Mouse (Mus musculus): Measurements from ENCODE around the gene Rbm39. TPM values are rescaled to one million over a fixed set of nuclear protein-coding genes. Genes with fewer than 3 reads are reported as not detected.
"Not testable (repeated sequence)": the region's sequence is repeated elsewhere in the genome, so short reads cannot be mapped to it uniquely, and the experiment has no call there.

The Rbm39 gene
- total and polyA plus RNA-seq, 3 experiments = 228 to 1,530 (median 248) TPM

DNA sequence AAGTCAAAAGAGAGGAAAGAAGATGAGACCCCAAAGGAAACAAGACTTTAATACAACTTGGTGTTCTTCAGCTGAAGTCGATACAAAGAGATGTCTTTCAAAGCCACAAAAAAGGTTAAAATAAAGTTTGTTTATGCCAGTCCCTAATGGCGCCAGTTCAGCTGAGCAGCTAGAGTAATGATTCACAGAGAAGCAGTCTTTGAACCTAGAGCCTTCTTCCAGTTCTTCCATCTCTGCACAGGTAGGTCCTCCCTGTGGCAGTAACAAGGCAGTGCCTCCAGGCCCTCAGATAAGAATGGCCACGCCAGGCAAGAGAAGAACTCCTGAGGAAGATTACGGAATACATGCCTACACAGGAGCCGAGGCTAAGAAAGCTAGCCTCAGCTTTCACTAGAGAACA lies 56.3 kb downstream of the Rbm39 start:
- Histone ChIP-seq H3K4me3 (ENCODE audit: control insufficient read depth in 1 of 2, insufficient read depth in 1 of 2, low read depth in 2 of 2, low read length in 2 of 2) (no peak overlapping the region), H3K79me2 (ENCODE audit: control insufficient read depth, insufficient read depth, low read length, poor library complexity) (no peaks in the 10 kb centered on the region), H3K9ac (ENCODE audit: control insufficient read depth, low read depth, low read length, poor library complexity, severe bottlenecking) (no peak overlapping the region), H3K27ac (ENCODE audit: control insufficient read depth, low read depth, low read length) (no peak overlapping the region), H3K27me3 (ENCODE audit: control insufficient read depth in 1 of 2, insufficient read depth in 2 of 2, low read length in 2 of 2) (no peaks in the 10 kb centered on the region), H3K9me3 (replicated peaks; ENCODE audit: insufficient read depth, low read length) (no peaks in the 10 kb centered on the region), H3K4me1 (ENCODE audit: control insufficient read depth in 1 of 2, insufficient read depth in 2 of 2, low read length in 2 of 2) (no peaks in the 10 kb centered on the region), H3K36me3 (ENCODE audit: control insufficient read depth in 1 of 2, insufficient read depth in 2 of 2, low read length in 2 of 2) (peaks cover 0 to 2% of the 10 kb centered on the region in 2 experiments; a peak in 2 of 4 replicates)
- DNase-seq (ENCODE audit: low read depth, low spot score) = no peak
- no peak for TF ChIP-seq ZKSCAN1 (IDR thresholded peaks at IDR 0.05; ENCODE audit: low read depth, low read length)

DNA sequence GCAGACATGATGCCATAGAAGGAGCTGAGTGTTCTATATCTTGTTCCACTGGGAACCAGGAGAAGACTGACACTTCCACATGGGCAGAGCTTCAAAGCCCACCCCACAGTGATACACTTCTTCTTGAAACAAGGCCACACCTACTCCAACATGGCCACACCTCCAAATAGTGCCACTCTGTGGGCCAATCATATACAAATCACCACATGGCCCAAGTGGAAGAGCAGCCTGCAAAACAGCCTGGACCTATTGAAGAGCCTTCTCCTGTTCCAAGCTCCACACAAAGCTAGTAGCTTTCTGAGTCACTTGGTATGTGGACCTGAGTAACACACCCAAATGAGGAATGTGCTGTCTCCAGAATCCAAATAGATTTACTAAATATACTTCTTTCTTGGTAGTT lies 60.5 kb downstream of the Rbm39 start:
- H3K79me2 ChIP-seq (ENCODE audit: control insufficient read depth, insufficient read depth, low read length, poor library complexity) = no peaks in the 10 kb centered on the region
- DNase-seq (ENCODE audit: low read depth, low spot score) = no peak
- H3K36me3 ChIP-seq (ENCODE audit: control insufficient read depth in 1 of 2, insufficient read depth in 2 of 2, low read length in 2 of 2) = no peaks in the 10 kb centered on the region
- no peaks in the 10 kb centered on the region for H3K9me3 ChIP-seq (replicated peaks; ENCODE audit: insufficient read depth, low read length)
- H3K27ac ChIP-seq (ENCODE audit: control insufficient read depth, low read depth, low read length) = no peak overlapping the region
- TF ChIP-seq POLR2AphosphoS2 (IDR thresholded peaks at IDR 0.05; ENCODE audit: low read length) = no peak
- TF ChIP-seq MAX (IDR thresholded peaks at IDR 0.05; ENCODE audit: low read length) = no peak
- H3K4me1 ChIP-seq (ENCODE audit: control insufficient read depth in 1 of 2, insufficient read depth in 2 of 2, low read length in 2 of 2) = no peaks in the 10 kb centered on the region
- H3K9ac ChIP-seq (ENCODE audit: control insufficient read depth, low read depth, low read length, poor library complexity, severe bottlenecking) = no peak overlapping the region
- H3K27me3 ChIP-seq (ENCODE audit: control insufficient read depth in 1 of 2, insufficient read depth in 2 of 2, low read length in 2 of 2) = no peaks in the 10 kb centered on the region
- H3K4me3 ChIP-seq (ENCODE audit: control insufficient read depth in 1 of 2, insufficient read depth in 1 of 2, low read depth in 2 of 2, low read length in 2 of 2) = no peak overlapping the region

DNA sequence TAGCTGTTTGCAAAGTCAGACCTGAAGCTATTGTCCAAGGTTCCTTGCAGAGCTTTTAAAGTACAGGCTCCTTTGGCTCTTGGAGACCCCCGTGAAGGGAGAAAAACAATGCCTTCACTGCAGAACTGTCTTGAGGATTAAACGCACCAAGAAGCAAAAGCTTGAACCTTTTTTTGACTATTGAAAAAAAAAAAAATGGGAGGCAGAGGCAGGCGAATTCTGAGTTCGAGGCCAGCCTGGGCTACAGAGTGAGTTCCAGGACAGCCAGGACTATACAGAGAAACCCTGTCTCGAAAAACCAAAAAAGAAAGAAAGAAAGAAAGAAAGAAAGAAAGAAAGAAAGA lies 68.0 kb downstream of the Rbm39 start:
- Histone ChIP-seq H3K4me1 (ENCODE audit: control insufficient read depth in 1 of 2, insufficient read depth in 2 of 2, low read length in 2 of 2) (peaks cover 9 to 16% of the 10 kb centered on the region in 2 experiments), H3K79me2 (ENCODE audit: control insufficient read depth, insufficient read depth, low read length, poor library complexity) (peaks cover 43% of the 10 kb centered on the region), H3K4me3 (ENCODE audit: control insufficient read depth in 1 of 2, insufficient read depth in 1 of 2, low read depth in 2 of 2, low read length in 2 of 2) (peak overlapping the region; percentile 66 to 95), H3K9ac (ENCODE audit: control insufficient read depth, low read depth, low read length, poor library complexity, severe bottlenecking) (peak overlapping the region; percentile 61), H3K36me3 (ENCODE audit: control insufficient read depth in 1 of 2, insufficient read depth in 2 of 2, low read length in 2 of 2) (peaks cover 3 to 28% of the 10 kb centered on the region in 2 experiments; a peak in 3 of 4 replicates), H3K27ac (ENCODE audit: control insufficient read depth, low read depth, low read length) (peak overlapping the region; percentile 41)
- not testable (repeated sequence) for DNase-seq (ENCODE audit: low read depth, low spot score); H3K9me3 ChIP-seq (replicated peaks; ENCODE audit: insufficient read depth, low read length); H3K27me3 ChIP-seq (ENCODE audit: control insufficient read depth in 1 of 2, insufficient read depth in 2 of 2, low read length in 2 of 2)
- TF ChIP-seq NELFE (IDR thresholded peaks at IDR 0.05; ENCODE audit: low read depth, low read length) (0 out of 2 replicates have a peak, but pooled peaks have one; percentile 10), POLR2A (IDR thresholded peaks at IDR 0.05; ENCODE audit: control insufficient read depth in 1 of 2, insufficient read depth in 1 of 2, low read depth in 1 of 2, low read length in 2 of 2, poor library complexity in 1 of 2) (0 out of 4 replicates have a peak, but pooled peaks of 1 of the 2 experiments have one; percentile 47), ZNF384 (IDR thresholded peaks at IDR 0.05; ENCODE audit: low read depth, low read length) (peak; percentile 75)

DNA sequence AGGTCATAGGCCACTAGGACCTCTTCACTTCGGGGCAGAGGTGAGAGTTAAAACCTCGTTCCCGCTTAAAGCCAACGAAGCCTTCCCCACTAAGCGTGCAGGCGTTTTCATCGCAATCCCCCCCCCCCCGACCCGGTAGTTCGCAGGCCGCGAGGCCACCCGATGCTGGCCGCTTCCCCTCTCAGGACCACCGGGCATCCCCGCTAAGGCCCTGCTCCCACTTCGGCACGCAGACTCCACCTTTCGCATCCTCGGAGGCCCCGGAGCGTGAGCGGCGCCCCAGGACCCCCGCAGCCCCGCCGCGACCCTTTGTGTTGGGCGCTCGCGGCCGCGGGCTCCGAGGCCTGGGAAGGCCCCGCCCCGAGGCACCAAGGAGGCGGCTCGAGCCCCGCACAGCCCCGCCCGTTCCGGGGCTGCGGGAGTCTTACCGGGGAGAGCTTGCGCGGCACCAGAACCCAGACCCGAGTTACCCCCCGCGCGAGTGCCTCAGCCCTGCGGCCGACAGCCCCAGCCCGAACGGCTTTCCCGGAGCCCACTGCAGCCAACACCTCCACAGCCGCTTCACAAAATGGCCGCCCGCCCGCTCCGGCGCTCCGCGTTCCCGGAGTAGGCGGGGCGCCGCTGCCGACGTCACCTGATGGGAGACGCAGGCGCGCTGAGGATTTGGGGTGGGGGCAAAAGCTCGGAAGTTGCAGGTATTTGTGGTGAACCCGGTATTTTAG lies 68.5 kb downstream of the Rbm39 start, which contains the start of the genes Cpne1 and Rbm12:
Gene Cpne1 (minus strand): TSS at position 608 of the 722 bp plus-strand sequence.
Gene Rbm12 (minus strand): TSS at position 621 of the 722 bp plus-strand sequence.
- Histone ChIP-seq H3K27me3 (ENCODE audit: control insufficient read depth in 1 of 2, insufficient read depth in 2 of 2, low read length in 2 of 2) (no peaks in the 10 kb centered on the region), H3K4me1 (ENCODE audit: control insufficient read depth in 1 of 2, insufficient read depth in 2 of 2, low read length in 2 of 2) (peaks cover 9 to 16% of the 10 kb centered on the region in 2 experiments), H3K36me3 (ENCODE audit: control insufficient read depth in 1 of 2, insufficient read depth in 2 of 2, low read length in 2 of 2) (peaks cover 5 to 28% of the 10 kb centered on the region in 2 experiments; a peak in 3 of 4 replicates), H3K9me3 (replicated peaks; ENCODE audit: insufficient read depth, low read length) (no peaks in the 10 kb centered on the region), H3K4me3 (ENCODE audit: control insufficient read depth in 1 of 2, insufficient read depth in 1 of 2, low read depth in 2 of 2, low read length in 2 of 2) (peak within 1 kb of the TSS; percentile 66 to 95), H3K9ac (ENCODE audit: control insufficient read depth, low read depth, low read length, poor library complexity, severe bottlenecking) (peak within 1 kb of the TSS; percentile 98), H3K27ac (ENCODE audit: control insufficient read depth, low read depth, low read length) (peak within 1 kb of the TSS; percentile 78), H3K79me2 (ENCODE audit: control insufficient read depth, insufficient read depth, low read length, poor library complexity) (peaks cover 49% of the 10 kb centered on the region)
- DNase-seq (ENCODE audit: low read depth, low spot score) = peak; percentile 95
- no peak for TF ChIP-seq USF2 (IDR thresholded peaks at IDR 0.05; ENCODE audit: borderline replicate concordance in 1 of 2, insufficient read depth in 1 of 2, low read depth in 1 of 2, low read length in 2 of 2)
- TF ChIP-seq CHD2 (IDR thresholded peaks at IDR 0.05; ENCODE audit: low read length) = no peak
- no peak for TF ChIP-seq GATA1 (IDR thresholded peaks at IDR 0.05; ENCODE audit: low read depth, low read length)
- TF ChIP-seq RCOR1 (IDR thresholded peaks at IDR 0.05; ENCODE audit: low read depth, low read length) = no peak
- no peak for TF ChIP-seq ZC3H11A (IDR thresholded peaks at IDR 0.05; ENCODE audit: low read depth, low read length)
- peak; percentile 89; a peak in 3 of 4 replicates for TF ChIP-seq POLR2A (IDR thresholded peaks at IDR 0.05; ENCODE audit: control insufficient read depth in 1 of 2, insufficient read depth in 1 of 2, low read depth in 1 of 2, low read length in 2 of 2, poor library complexity in 1 of 2)
- no peak for TF ChIP-seq CHD1 (IDR thresholded peaks at IDR 0.05; ENCODE audit: low read depth, low read length)
- peak; percentile 97 for TF ChIP-seq NELFE (IDR thresholded peaks at IDR 0.05; ENCODE audit: low read depth, low read length)
- peak; percentile 79 for TF ChIP-seq HCFC1 (IDR thresholded peaks at IDR 0.05; ENCODE audit: low read depth, low read length)
- peak; percentile 85 for TF ChIP-seq ZMIZ1 (IDR thresholded peaks at IDR 0.05; ENCODE audit: low read depth, low read length)
- peak; percentile 84; the same call in 1 of the 2 replicates for TF ChIP-seq UBTF (IDR thresholded peaks at IDR 0.05; ENCODE audit: borderline replicate concordance, insufficient read depth, low read depth, low read length)
- TF ChIP-seq KAT2A (conservative IDR thresholded peaks at IDR 0.05; ENCODE audit: low read depth, low read length) = no peak; the same call in 1 of the 2 replicates
- no peak for TF ChIP-seq MYB (IDR thresholded peaks at IDR 0.05; ENCODE audit: low read depth, low read length)
- TF ChIP-seq NRF1 (IDR thresholded peaks at IDR 0.05; ENCODE audit: insufficient read depth, low read depth, low read length, poor library complexity, severe bottlenecking) = peak; percentile 85
